Mouse (Mus musculus): ENCODE measurements at regions not wholly inside any gene's neighbourhood (a gene's known extent, or its start where the extent isn't known, plus 50 kb on each side); places are given as distances from the start of the nearest gene placed in this dataset.

GRCm38 (mm10) chr11:114322627-114323026, 255.8 kb upstream of the Sdk2 start:
- TF ChIP-seq POLR2A (IDR thresholded peaks at IDR 0.05; ENCODE audit: insufficient read depth, low read depth, low read length) (no peak), CTCF (IDR thresholded peaks at IDR 0.05; ENCODE audit: insufficient read depth, low read depth, low read length) (no peak)
